Mouse (Mus musculus) liver, postnatal 0 days (tissue): ENCODE measurements around the gene D5Ertd579e. TPM values are rescaled to one million over a fixed set of nuclear protein-coding genes. Genes with fewer than 3 reads are reported as not detected.

Experiments
- ATAC-seq: fragments of 200-750 bp; cut with Nextera tagmentation; 2 replicates; pipeline ENCODE4 v1.8.0; 2017; ENCODE audit warnings: mild to moderate bottlenecking, moderate library complexity
- DNase-seq: peaks from one replicate; pipeline ENCODE4 v3.0.0-alpha.2; 2016
- H3K27ac ChIP-seq: fragments of 300-500 bp; sonication (generic); 2 replicates; pipeline ENCODE4 v1.5.1; 2014; ENCODE audit warnings: antibody characterized with exemption, moderate library complexity, mild to moderate bottlenecking, low read depth
- H3K27me3 ChIP-seq: fragments of 300-500 bp; sonication (generic); 2 replicates; pipeline ENCODE4 v1.6.1; 2014; ENCODE audit warnings: low read length, control low read depth, mixed read lengths; ENCODE audit not compliant: insufficient read depth
- H3K36me3 ChIP-seq: fragments of 300-500 bp; sonication (generic); replicated peaks from 2 replicates; pipeline ENCODE4 v1.6.1; 2014; ENCODE audit warnings: mild to moderate bottlenecking, control low read depth, low read length, moderate library complexity, mixed read lengths; ENCODE audit not compliant: insufficient read depth
- H3K4me1 ChIP-seq: fragments of 300-500 bp; sonication (generic); 2 replicates; pipeline ENCODE4 v1.6.1; 2014; ENCODE audit warnings: antibody characterized with exemption, mild to moderate bottlenecking, control low read depth; ENCODE audit not compliant: insufficient read depth
- H3K4me2 ChIP-seq: fragments of 300-500 bp; sonication (generic); 2 replicates; pipeline ENCODE4 v1.6.1; 2014; ENCODE audit warnings: low read depth, mild to moderate bottlenecking, low read length, moderate library complexity, mixed read lengths
- H3K4me3 ChIP-seq: fragments of 300-500 bp; sonication (generic); 2 replicates; pipeline ENCODE4 v1.5.1; 2014; ENCODE audit warnings: low read depth, low read length
- H3K9ac ChIP-seq: fragments of 300-500 bp; sonication (generic); replicated peaks from 2 replicates; pipeline ENCODE4 v1.6.1; 2014; ENCODE audit warnings: mild to moderate bottlenecking, moderate library complexity
- H3K9me3 ChIP-seq: fragments of 300-500 bp; sonication (generic); 2 replicates; pipeline ENCODE4 v1.6.1; 2016; ENCODE audit warnings: mild to moderate bottlenecking, control low read depth, low read length, mixed read lengths
- CTCF ChIP-seq: sonication (generic); IDR thresholded peaks from 2 replicates; pipeline ENCODE4 v1.5.1; 2016; ENCODE audit warnings: antibody characterized with exemption, low read depth
- EP300 ChIP-seq: IDR thresholded peaks from 2 replicates; pipeline ENCODE4 v1.6.1; 2016; ENCODE audit warnings: antibody characterized with exemption, low read depth, mild to moderate bottlenecking
- WGBS: fragments of 180-500 bp; shearing (Covaris S2); extraction: QIAGEN DNeasy Blood & Tissue Kit; methylation state at CpG from one replicate; pipeline ENCODE4 v1.1.7; 2014; ENCODE audit not compliant: insufficient replicate concordance; 5-methylcytosine and 5-hydroxymethylcytosine counted together
- polyA plus RNA-seq: library from polyadenylated mRNA; unstranded; fragments of >200 nt; fragmentation: Nextera tagmentation; extraction: Ambion mirVana; gene quantifications from 2 replicates; pipeline ENCODE4 v1.2.1, GENCODE M21; 2015

The D5Ertd579e gene
- polyA plus RNA-seq, 1 experiment from 2014 or later, result 18.5 TPM

DNA sequence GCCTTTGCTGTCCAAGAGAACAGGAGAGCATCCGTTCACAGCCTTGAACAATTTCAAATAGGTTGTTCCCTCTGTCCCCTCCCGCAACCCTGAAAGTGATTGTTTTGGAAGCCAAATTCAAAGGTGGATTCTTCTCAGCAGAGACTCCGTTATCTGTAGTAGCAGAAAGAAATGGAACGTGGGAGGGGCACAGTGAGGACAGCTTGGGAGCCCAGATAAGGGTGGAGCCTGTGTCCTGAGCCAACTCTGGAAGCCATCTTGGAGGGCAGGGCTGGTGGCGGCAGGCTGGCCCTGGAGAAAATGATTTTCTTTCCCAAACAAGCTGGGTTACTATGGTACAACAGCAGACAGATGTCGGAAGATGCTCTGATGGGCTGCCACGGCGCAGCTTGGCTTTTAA lies 40.2 kb upstream of the D5Ertd579e start:
- peak; percentile 92 for ATAC-seq
- peak overlapping the region; percentile 82 for H3K27ac ChIP-seq
- WGBS, result 45% methylated on average over 8 of the region's 8 CpGs

DNA sequence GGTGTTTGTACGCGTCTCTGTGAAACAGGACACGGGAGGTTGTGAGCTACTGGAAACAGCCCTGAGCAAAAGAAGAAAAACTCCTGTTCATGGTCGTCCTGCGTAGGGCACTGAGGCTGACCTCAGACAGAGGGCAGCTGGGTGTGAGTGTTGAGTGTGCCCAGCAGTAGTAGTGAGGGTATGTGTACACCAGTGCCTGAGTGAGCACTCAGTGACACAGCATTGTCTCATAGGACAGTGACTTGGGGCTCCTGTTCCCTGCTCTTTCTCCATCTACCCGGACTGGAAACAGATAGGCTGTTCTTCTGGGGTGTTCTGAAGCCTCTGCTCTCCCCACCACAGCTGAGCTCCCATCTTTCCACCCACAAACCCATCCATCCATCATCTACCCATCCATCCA lies 39.3 kb upstream of the D5Ertd579e start:
- H3K36me3 ChIP-seq, result no peaks in the 10 kb centered on the region
- H3K9me3 ChIP-seq, result no peaks in the 10 kb centered on the region
- DNase-seq (no peak), ATAC-seq (0 out of 2 replicates have a peak, but pooled peaks have one; percentile 9)
- peak overlapping the region; percentile 23; the same call in 1 of the 2 replicates for H3K9ac ChIP-seq
- no peak overlapping the region for H3K4me3 ChIP-seq
- WGBS, result 70% methylated on average over 6 of the region's 6 CpGs
- peak overlapping the region; percentile 82 for H3K27ac ChIP-seq
- H3K4me2 ChIP-seq, result peak overlapping the region; percentile 57
- no peak for TF ChIP-seq EP300
- no peak for TF ChIP-seq CTCF
- peaks cover 47% of the 10 kb centered on the region for H3K4me1 ChIP-seq
- no peaks in the 10 kb centered on the region for H3K27me3 ChIP-seq

More for the DNA sequence above, 40.2 kb upstream of the D5Ertd579e start:
- DNase-seq, result peak; percentile 82
- Histone ChIP-seq H3K27me3 (no peaks in the 10 kb centered on the region), H3K4me3 (0 out of 2 replicates have a peak overlapping the region, but pooled peaks have one; percentile 5), H3K4me1 (peaks cover 38% of the 10 kb centered on the region), H3K4me2 (peak overlapping the region; percentile 57), H3K9ac (peak overlapping the region; percentile 23), H3K9me3 (no peaks in the 10 kb centered on the region), H3K36me3 (no peaks in the 10 kb centered on the region)
- TF ChIP-seq EP300 (peak; percentile 100), CTCF (no peak)

DNA sequence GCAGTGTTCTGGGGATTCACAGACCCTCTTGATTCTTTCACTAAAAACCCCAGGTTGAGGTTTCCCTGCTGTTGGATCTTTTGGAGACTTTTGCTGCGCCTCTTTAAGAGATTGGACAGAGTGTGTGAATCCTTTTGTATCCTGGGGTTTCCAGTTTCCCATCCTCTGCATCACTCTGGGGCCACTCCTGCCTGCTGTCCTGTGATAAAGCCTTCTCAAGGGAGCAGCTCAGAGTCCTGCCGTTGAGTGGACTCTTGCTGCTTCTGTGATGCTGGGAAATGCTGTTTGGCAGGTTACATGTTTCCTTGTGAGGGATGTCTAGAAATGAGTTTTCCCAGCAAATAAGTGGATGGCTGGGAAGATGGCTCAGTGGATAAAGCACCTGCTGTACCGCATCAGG lies 37.6 kb upstream of the D5Ertd579e start:
- peak overlapping the region; percentile 81 for H3K27ac ChIP-seq
- H3K4me3 ChIP-seq, result peak overlapping the region; percentile 7; the same call in 1 of the 2 replicates
- DNase-seq (no peak), ATAC-seq (peak; percentile 28; the same call in 1 of the 2 replicates)
- H3K4me2 ChIP-seq, result peak overlapping the region; percentile 39
- H3K4me1 ChIP-seq, result peaks cover 54% of the 10 kb centered on the region
- peak overlapping the region; percentile 8; the same call in 1 of the 2 replicates for H3K9ac ChIP-seq
- no peaks in the 10 kb centered on the region for H3K9me3 ChIP-seq
- WGBS, result 57% methylated on average over 3 of the region's 3 CpGs
- no peaks in the 10 kb centered on the region for H3K27me3 ChIP-seq
- no peaks in the 10 kb centered on the region for H3K36me3 ChIP-seq
- TF ChIP-seq EP300 (peak; percentile 79), CTCF (no peak)

DNA sequence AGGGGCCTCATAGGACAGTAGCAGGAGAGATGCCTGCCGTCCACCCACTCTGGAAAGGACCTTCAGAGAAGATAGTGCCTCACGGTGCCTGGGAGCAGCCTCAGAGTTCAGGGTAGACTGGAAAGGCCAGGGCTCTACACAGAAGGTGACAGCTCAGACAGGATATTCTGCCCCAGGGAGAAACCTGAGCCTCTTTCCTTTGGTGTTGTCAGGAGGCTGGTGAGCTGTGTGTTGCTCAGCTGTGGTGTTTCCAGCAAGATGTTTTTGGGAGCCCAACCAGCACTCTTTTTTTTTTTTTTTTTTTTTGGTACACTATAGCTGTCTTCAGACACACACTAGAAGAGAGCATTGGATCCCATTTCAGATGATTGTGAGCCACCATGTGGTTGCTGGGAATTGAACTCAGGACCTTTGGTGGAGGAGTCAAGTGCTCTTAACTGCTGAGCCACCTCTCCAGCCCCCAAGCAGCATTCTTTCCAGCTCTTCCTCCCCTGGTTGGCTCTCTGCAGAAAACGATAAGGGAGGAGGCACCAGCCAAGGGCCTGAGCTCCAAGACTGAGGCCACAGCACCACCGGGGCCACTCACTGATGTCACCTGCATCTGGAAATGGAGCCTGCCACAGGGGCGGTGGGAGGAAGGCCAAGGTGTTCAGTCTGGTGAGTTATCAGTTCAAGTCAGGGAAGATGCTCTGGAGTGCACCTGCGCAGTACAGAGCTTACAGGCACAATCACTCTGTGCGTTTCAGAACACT lies 36.3 kb upstream of the D5Ertd579e start:
- H3K9ac ChIP-seq, result 0 out of 2 replicates have a peak overlapping the region, but pooled peaks have one; percentile 26
- ATAC-seq (peak; percentile 26), DNase-seq (no peak)
- no peaks in the 10 kb centered on the region for H3K9me3 ChIP-seq
- H3K4me1 ChIP-seq, result peaks cover 56% of the 10 kb centered on the region
- peak overlapping the region; percentile 33; the same call in 1 of the 2 replicates for H3K4me2 ChIP-seq
- no peak for TF ChIP-seq CTCF
- TF ChIP-seq EP300, result no peak; the same call in none of the 2 replicates
- no peaks in the 10 kb centered on the region for H3K36me3 ChIP-seq
- H3K4me3 ChIP-seq, result no peak overlapping the region
- WGBS, result 66% methylated on average over 7 of the region's 7 CpGs
- H3K27ac ChIP-seq, result peak overlapping the region; percentile 9; the same call in 1 of the 2 replicates
- H3K27me3 ChIP-seq, result no peaks in the 10 kb centered on the region

DNA sequence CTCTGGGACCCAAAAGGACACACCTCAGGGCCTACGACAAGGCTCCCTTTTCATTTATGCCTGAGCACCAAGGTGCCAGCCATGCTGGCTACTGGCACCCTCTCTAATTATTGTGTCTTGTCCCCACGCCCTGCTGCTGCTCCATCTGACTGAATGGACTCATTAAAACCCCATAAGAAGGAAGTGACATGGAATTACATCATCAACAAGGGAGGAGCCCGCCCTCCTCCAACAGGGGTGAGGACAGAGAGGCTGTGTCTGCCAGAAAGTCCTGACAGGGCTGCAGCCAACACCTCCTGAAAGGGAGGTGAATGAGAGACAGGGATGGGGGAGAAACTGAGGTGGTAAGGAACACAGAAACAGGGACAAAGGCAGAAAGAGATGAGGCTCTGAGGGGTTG lies 34.9 kb upstream of the D5Ertd579e start:
- Histone ChIP-seq H3K4me3 (no peak overlapping the region), H3K36me3 (no peaks in the 10 kb centered on the region), H3K4me1 (peaks cover 53% of the 10 kb centered on the region), H3K9me3 (no peaks in the 10 kb centered on the region), H3K9ac (no peak overlapping the region), H3K4me2 (no peak overlapping the region), H3K27ac (no peak overlapping the region), H3K27me3 (no peaks in the 10 kb centered on the region)
- ATAC-seq, result no peak
- no peak for DNase-seq
- 61% methylated on average over 3 of the region's 3 CpGs for WGBS
- TF ChIP-seq EP300 (no peak), CTCF (no peak)

DNA sequence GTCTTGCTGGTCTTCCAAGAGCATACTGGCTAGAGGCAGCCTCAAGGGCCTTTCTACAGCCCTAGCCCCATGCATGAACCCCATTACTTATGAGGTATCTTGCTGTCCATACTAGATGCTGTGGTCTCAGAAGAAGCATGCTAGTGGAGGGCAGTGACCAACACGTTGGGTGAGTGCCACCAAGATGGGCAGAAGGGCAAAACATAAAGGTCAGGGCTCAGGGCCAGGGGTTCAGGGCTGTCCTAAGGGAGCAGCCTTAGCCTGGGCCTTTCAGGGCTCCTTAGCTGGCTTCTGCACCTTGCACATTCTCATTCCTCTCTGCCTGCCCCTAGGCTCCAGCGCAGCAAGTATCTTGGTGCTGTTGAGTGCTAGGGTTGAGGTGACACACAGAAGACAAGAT lies 34.1 kb upstream of the D5Ertd579e start:
- Histone ChIP-seq H3K4me2 (no peak overlapping the region), H3K27ac (no peak overlapping the region), H3K9me3 (no peaks in the 10 kb centered on the region), H3K4me1 (peaks cover 46% of the 10 kb centered on the region), H3K27me3 (no peaks in the 10 kb centered on the region), H3K9ac (no peak overlapping the region), H3K36me3 (no peaks in the 10 kb centered on the region), H3K4me3 (no peak overlapping the region)
- 83% methylated on average over 2 of the region's 2 CpGs for WGBS
- TF ChIP-seq EP300, result no peak
- TF ChIP-seq CTCF, result no peak
- ATAC-seq (no peak), DNase-seq (no peak)
